In genomic region chr5:67521423-67521912, GRCm38 (mm10) we compare ENCODE assay signal across 33 mouse cellular contexts.
"Had no signal": no experiment of that assay in that cellular context is flagged by ENCODE, and none has a peak within 500 bp of the region (broad histone marks: within the 10 kb centered on the region; RNA-seq: fewer than 3 reads in every experiment).

No protein-coding gene starts in this region.

- ATAC-seq: hindbrain, embryonic 16.5 days; hindbrain, postnatal 0 days; inflammation-experienced regulatory T-cells, adult 6 months had no signal

- DNase-seq: heart, postnatal 10 days; heart, postnatal 14 days; heart, postnatal 36 days; heart, postnatal 4 days; kidney, adult 11 months; kidney, adult 18-20 months; kidney, adult 2 months; kidney, adult 8-10 months; kidney, adult 9 months; kidney, postnatal 10 days; kidney, postnatal 14 days; kidney, postnatal 25 days; kidney, postnatal 36 days; kidney, postnatal 4 days; layer of hippocampus, adult 9-11 months; layer of hippocampus, postnatal 36 days had no signal

- H3K27ac ChIP-seq: heart, embryonic 10.5 days; heart, embryonic 13.5 days; heart, embryonic 15.5 days; hindbrain, embryonic 10.5 days; hindbrain, embryonic 12.5 days; hindbrain, embryonic 13.5 days; hindbrain, embryonic 14.5 days; hindbrain, embryonic 15.5 days; hindbrain, postnatal 0 days; kidney, embryonic 15.5 days; kidney, postnatal 0 days; layer of hippocampus, adult 2 months; left cerebral cortex, adult 2 months had no signal

- H3K4me1 ChIP-seq: heart, embryonic 10.5 days; heart, embryonic 12.5 days; heart, embryonic 13.5 days; heart, embryonic 15.5 days; hindbrain, embryonic 10.5 days; hindbrain, embryonic 12.5 days; hindbrain, embryonic 13.5 days; hindbrain, embryonic 15.5 days; kidney, embryonic 15.5 days had no signal

- H3K4me3 ChIP-seq: heart, embryonic 10.5 days; heart, embryonic 12.5 days; heart, embryonic 13.5 days; heart, embryonic 15.5 days; hindbrain, embryonic 10.5 days; hindbrain, embryonic 12.5 days; hindbrain, embryonic 13.5 days; hindbrain, embryonic 15.5 days; kidney, embryonic 15.5 days; layer of hippocampus, adult 2 months; left cerebral cortex, adult 2 months had no signal

- H3K27me3 ChIP-seq: heart, embryonic 12.5 days; heart, embryonic 13.5 days; heart, embryonic 15.5 days; hindbrain, embryonic 12.5 days; hindbrain, embryonic 13.5 days; hindbrain, embryonic 15.5 days; kidney, embryonic 15.5 days had no signal

- H3K9ac ChIP-seq: heart, embryonic 12.5 days; heart, embryonic 13.5 days; heart, embryonic 15.5 days; hindbrain, embryonic 12.5 days; hindbrain, embryonic 13.5 days; hindbrain, embryonic 14.5 days; hindbrain, embryonic 15.5 days; kidney, embryonic 15.5 days had no signal

- H3K4me2 ChIP-seq: heart, embryonic 11.5 days; heart, embryonic 12.5 days; heart, embryonic 13.5 days; heart, embryonic 15.5 days; hindbrain, embryonic 12.5 days; hindbrain, embryonic 13.5 days; hindbrain, embryonic 14.5 days; hindbrain, embryonic 15.5 days; kidney, embryonic 15.5 days had no signal

- H3K9me3 ChIP-seq: heart, embryonic 10.5 days; heart, embryonic 12.5 days; heart, embryonic 15.5 days; hindbrain, embryonic 10.5 days; hindbrain, embryonic 12.5 days; hindbrain, embryonic 13.5 days; hindbrain, embryonic 15.5 days; kidney, embryonic 15.5 days had no signal

- H3K36me3 ChIP-seq: heart, embryonic 10.5 days; heart, embryonic 12.5 days; heart, embryonic 13.5 days; heart, embryonic 15.5 days; hindbrain, embryonic 10.5 days; hindbrain, embryonic 12.5 days; hindbrain, embryonic 13.5 days; hindbrain, embryonic 15.5 days; kidney, embryonic 15.5 days had no signal
